Mouse (Mus musculus) embryonic facial prominence, embryonic 14.5 days (tissue): ENCODE data around the gene Wdr53. TPM values are rescaled to one million over a fixed set of nuclear protein-coding genes. Genes with fewer than 3 reads are reported as not detected.
A peak's percentile ranks its signal among the peaks of the same experiment; 100 is the strongest.

ENCODE experiments used
- ATAC-seq: fragments of 200-750 bp; cut with Nextera tagmentation; 2 replicates; pipeline ENCODE4 v1.8.0; 2017; ENCODE audit warnings: low read depth, moderate number of reproducible peaks, moderate TSS enrichment
- DNase-seq: peaks from one replicate; pipeline ENCODE4 v3.0.0-alpha.2; 2015; ENCODE audit warnings: low spot score
- H3K27ac ChIP-seq: fragments of 300-500 bp; sonication (generic); replicated peaks from 2 replicates; pipeline ENCODE4 v1.5.1; 2014; ENCODE audit warnings: low read depth, mild to moderate bottlenecking, low read length, moderate library complexity
- H3K27me3 ChIP-seq: fragments of 300-500 bp; sonication (generic); replicated peaks from 2 replicates; pipeline ENCODE4 v1.6.1; 2014; ENCODE audit warnings: low read length; ENCODE audit not compliant: control insufficient read depth, insufficient read depth
- H3K36me3 ChIP-seq: fragments of 300-500 bp; sonication (generic); 2 replicates; pipeline ENCODE4 v1.6.1; 2014; ENCODE audit warnings: low read length, mixed read lengths; ENCODE audit not compliant: control insufficient read depth, insufficient read depth
- H3K4me1 ChIP-seq: fragments of 300-500 bp; sonication (generic); 2 replicates; pipeline ENCODE4 v1.6.1; 2014; ENCODE audit warnings: antibody characterized with exemption, low read length; ENCODE audit not compliant: control insufficient read depth, insufficient read depth
- H3K4me2 ChIP-seq: fragments of 300-500 bp; sonication (generic); 2 replicates; pipeline ENCODE4 v1.6.1; 2014; ENCODE audit warnings: low read depth, mild to moderate bottlenecking, low read length, moderate library complexity, mixed read lengths
- H3K4me3 ChIP-seq: fragments of 300-500 bp; sonication (generic); 2 replicates; pipeline ENCODE4 v1.5.1; 2014; ENCODE audit warnings: low read depth, mild to moderate bottlenecking, low read length
- H3K9ac ChIP-seq: fragments of 300-500 bp; sonication (generic); 2 replicates; pipeline ENCODE4 v1.6.1; 2014; ENCODE audit warnings: low read depth, mild to moderate bottlenecking, low read length, moderate library complexity, mixed read lengths
- H3K9me3 ChIP-seq: fragments of 300-500 bp; sonication (generic); 2 replicates; pipeline ENCODE4 v1.6.1; 2016; ENCODE audit warnings: low read length; ENCODE audit not compliant: control insufficient read depth
- WGBS: fragments of 180-500 bp; shearing (Covaris S2); extraction: QIAGEN DNeasy Blood & Tissue Kit; methylation state at CpG from one replicate; pipeline ENCODE4 v1.1.7; 2014; 5-methylcytosine and 5-hydroxymethylcytosine counted together
- polyA plus RNA-seq: library from polyadenylated mRNA; unstranded; fragments of >200 nt; fragmentation: Nextera tagmentation; extraction: Ambion mirVana; gene quantifications from 2 replicates; pipeline ENCODE4 v1.2.1, GENCODE M21; 2014

Wdr53 gene
- polyA plus RNA-seq = 17.3 and 20.0 TPM in 2 replicates

DNA sequence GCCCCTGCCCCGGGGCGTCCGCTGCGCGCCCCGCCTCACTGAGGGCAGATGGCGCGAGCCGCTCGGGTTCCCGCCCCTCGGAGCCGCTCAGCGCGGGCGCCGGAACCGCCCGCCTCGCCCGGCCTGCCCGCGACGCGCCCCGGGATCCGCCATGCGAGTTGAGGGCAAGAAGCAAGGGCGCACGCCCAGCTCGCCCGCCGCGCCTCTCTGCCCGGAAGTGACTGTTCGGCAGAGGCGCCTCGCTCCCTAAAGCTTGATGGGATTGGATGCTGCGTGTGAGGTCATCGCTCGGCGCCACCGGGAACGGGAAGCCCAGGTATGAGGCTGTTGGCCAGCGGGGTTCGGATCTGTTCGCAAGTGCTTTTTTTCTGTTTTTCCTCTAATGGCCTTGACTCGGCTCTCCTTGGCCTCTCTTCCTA lies at the start of gene Wdr53, which contains the start of gene Fbxo45:
TSS of gene Wdr53 (plus strand) at position 276 of the 419 bp plus-strand sequence.
TSS of gene Fbxo45 (minus strand) at position 207 of the 419 bp plus-strand sequence.
- no peaks in the 10 kb centered on the region for H3K9me3 ChIP-seq
- H3K9ac ChIP-seq = peak within 1 kb of the TSS; percentile 88
- WGBS = 0% methylated on average over 15 of the region's 48 CpGs
- H3K4me2 ChIP-seq = peak within 1 kb of the TSS; percentile 65
- no peaks in the 10 kb centered on the region for H3K27me3 ChIP-seq
- ATAC-seq = peak; percentile 99
- peaks cover 3% of the 10 kb centered on the region; the same call in 1 of the 2 replicates for H3K36me3 ChIP-seq
- peak; percentile 98 for DNase-seq
- peak within 1 kb of the TSS; percentile 80 for H3K4me3 ChIP-seq
- H3K27ac ChIP-seq = peak within 1 kb of the TSS; percentile 94
- H3K4me1 ChIP-seq = peaks cover 22% of the 10 kb centered on the region

DNA sequence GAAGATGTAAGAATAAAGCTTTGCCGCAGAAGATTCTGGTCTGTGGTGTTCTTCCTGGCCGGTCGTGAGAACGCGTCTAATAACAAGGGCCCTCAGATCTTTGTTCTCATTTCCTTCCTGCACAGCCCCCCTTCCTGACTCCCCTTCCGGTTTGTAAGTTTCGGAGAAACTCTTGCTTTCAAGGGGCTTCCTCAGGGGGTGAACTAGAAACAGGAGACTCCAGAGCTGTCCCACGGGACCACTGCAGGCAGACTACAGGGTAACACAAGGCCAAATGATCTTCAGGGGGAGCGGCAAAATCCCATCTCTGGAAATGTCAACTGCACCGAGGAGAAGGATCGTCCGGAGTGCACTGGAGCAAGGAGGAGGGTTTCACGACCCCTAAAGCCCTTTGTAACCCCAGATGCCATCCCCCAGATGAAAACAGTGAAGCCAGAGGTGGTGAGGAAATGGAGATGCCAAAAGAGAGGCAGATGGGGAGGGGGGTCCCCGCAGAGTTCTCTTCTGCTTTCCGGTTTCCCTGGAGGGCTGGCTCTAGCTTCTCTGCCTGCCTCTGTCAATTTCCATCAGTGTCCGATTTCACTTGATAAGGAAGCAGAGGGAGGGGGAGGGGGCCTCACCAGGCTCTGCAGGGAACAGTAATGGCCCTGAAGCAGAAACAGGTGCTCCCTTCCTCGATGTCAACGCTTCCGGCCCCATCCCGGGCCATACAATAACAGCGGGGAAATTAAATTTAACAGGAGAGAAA lies 46.6 kb upstream of the Wdr53 start:
- peak overlapping the region; percentile 41 for H3K4me3 ChIP-seq
- H3K9ac ChIP-seq = peak overlapping the region; percentile 70
- 27% methylated on average over 21 of the region's 21 CpGs for WGBS
- peak overlapping the region; percentile 59 for H3K4me2 ChIP-seq
- no peaks in the 10 kb centered on the region for H3K9me3 ChIP-seq
- peak; percentile 90 for ATAC-seq
- H3K27me3 ChIP-seq = no peaks in the 10 kb centered on the region
- peaks cover 7% of the 10 kb centered on the region; the same call in 1 of the 2 replicates for H3K4me1 ChIP-seq
- DNase-seq = peak; percentile 86
- H3K27ac ChIP-seq = peak overlapping the region; percentile 92
- H3K36me3 ChIP-seq = no peaks in the 10 kb centered on the region

DNA sequence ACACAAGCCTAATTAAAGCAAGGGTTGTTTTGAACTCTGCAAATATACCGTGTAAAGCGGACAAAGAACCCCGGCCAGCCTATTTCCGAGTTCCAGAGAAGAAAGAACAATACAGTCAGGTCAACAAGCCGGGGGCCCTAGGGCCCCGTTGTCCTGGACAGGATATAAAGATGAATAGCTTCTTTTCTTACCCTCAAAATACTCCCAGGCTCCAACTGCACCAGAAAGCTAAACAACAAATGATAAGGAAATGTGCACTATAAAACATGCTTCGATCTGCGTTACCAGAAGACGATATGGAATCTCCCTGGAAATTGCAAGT lies 46.1 kb upstream of the Wdr53 start:
- Histone ChIP-seq H3K27me3 (no peaks in the 10 kb centered on the region), H3K27ac (peak overlapping the region; percentile 92), H3K4me1 (peaks cover 7% of the 10 kb centered on the region; the same call in 1 of the 2 replicates), H3K9me3 (no peaks in the 10 kb centered on the region), H3K9ac (peak overlapping the region; percentile 70), H3K4me2 (peak overlapping the region; percentile 59), H3K36me3 (no peaks in the 10 kb centered on the region), H3K4me3 (peak overlapping the region; percentile 41)
- ATAC-seq = no peak
- no peak for DNase-seq
- 43% methylated on average over 9 of the region's 9 CpGs for WGBS

DNA sequence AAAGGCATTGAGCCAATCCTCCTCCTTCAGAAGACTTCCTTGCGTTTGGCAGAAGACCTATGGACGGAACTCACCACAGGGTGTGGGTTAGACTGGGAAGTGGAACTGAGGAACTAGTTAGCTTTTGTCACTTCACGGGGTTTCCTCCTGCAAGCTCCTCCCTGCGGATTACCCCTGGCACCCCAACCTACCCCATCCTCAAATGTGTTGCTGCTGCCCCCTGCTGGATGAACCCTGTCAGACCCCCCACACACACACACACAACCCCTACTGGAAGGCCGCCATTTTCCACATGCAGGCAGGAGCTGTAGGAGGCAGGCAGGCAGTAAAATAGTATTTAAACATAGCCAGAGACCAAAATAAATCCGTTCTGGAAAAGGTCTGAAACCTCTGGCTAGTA lies 44.3 kb upstream of the Wdr53 start:
- Histone ChIP-seq H3K4me2 (no peak overlapping the region), H3K9me3 (no peaks in the 10 kb centered on the region), H3K4me3 (no peak overlapping the region), H3K27ac (no peak overlapping the region), H3K36me3 (no peaks in the 10 kb centered on the region), H3K27me3 (no peaks in the 10 kb centered on the region), H3K4me1 (peaks cover 7% of the 10 kb centered on the region; the same call in 1 of the 2 replicates), H3K9ac (no peak overlapping the region)
- ATAC-seq = no peak
- WGBS = 79% methylated on average over 6 of the region's 6 CpGs
- peak; percentile 7 for DNase-seq

DNA sequence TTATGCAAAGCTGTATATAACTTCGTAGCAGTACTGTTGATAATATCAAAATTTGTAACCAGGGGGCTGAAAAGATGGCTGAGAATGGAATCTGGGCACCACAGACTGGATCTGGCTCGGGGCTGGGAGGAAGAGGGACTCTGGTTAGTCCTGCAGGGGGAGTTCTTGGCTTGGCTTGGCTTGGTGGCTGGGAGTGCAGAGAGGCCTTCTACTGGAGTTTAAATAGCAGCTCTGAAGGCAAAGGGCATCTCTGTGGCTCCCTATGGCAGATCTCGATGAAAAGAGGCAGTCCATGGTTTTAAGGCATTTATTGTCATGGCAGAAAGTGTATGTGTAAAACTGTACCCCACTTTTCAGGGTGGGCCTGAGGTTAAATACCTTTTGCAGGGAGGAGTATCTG lies 42.1 kb upstream of the Wdr53 start:
- Histone ChIP-seq H3K9me3 (no peaks in the 10 kb centered on the region), H3K36me3 (no peaks in the 10 kb centered on the region), H3K27ac (no peak overlapping the region), H3K4me2 (no peak overlapping the region), H3K4me1 (peaks cover 7% of the 10 kb centered on the region; the same call in 1 of the 2 replicates), H3K4me3 (no peak overlapping the region), H3K9ac (no peak overlapping the region), H3K27me3 (no peaks in the 10 kb centered on the region)
- ATAC-seq = no peak
- no peak for DNase-seq
- 58% methylated on average over 3 of the region's 3 CpGs for WGBS

DNA sequence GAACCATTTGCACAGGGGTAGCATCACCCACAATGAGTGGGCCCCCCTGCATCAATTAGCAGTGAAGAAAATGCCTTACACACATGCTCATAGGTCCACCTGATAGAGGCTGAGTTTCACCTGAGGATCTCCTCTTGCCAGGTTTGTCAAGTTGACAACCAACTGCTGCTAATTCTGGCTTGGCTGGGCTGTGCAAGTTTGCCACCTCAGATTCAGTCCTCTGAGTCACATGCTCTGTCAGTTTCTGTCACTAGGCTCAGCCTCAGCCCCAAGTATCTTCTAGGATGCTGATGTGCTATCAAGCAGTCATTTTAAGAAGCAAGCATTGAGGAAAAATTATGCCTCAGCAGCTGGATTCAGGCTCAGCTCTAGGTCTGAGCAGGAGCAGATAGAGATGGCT lies 32.9 kb upstream of the Wdr53 start:
- Histone ChIP-seq H3K9me3 (no peaks in the 10 kb centered on the region), H3K9ac (no peak overlapping the region), H3K4me1 (no peaks in the 10 kb centered on the region), H3K4me3 (no peak overlapping the region), H3K27me3 (no peaks in the 10 kb centered on the region), H3K4me2 (no peak overlapping the region), H3K36me3 (no peaks in the 10 kb centered on the region), H3K27ac (no peak overlapping the region)
- ATAC-seq (no peak), DNase-seq (no peak)

DNA sequence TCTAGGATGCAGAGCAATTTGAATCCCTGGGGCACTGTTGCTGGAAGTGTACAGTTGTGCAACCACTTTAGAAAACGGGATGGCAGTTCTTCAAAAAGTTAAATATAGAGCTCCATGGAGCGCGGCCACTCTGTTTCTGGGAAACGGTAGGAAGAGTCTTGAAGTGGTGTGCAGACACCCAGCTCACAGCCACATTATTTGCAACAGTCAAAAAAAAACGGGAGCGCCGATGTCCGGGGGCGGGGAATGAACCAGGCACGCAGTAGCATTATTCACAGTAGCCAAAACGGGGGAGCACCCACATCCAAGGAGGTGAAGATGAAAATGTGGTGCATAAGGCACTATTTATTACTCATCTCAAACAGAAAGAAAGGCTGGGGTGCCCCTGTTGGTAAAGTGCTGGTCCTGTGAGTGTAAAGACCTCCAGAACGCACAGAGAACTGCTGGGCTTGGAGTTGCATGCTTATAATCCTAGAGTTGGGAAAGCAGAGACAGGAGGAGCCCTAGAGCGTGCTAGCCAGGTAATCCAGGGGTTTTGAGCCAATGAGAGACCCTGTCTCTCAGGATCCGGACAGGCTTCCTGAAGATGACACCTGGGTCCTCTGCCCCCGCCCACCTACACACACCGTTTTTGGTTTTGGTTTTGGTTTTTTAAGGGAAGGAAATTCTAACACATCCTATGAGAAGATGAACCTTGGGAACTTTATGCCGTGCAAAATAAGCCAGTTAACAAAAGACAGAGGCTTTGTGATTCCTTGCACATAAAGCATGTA lies 32.0 kb upstream of the Wdr53 start:
- DNase-seq (no peak), ATAC-seq (no peak)
- H3K4me3 ChIP-seq = no peak overlapping the region
- no peaks in the 10 kb centered on the region for H3K27me3 ChIP-seq
- WGBS = 76% methylated on average over 17 of the region's 17 CpGs
- no peak overlapping the region for H3K27ac ChIP-seq
- no peaks in the 10 kb centered on the region for H3K9me3 ChIP-seq
- no peak overlapping the region for H3K9ac ChIP-seq
- no peaks in the 10 kb centered on the region for H3K36me3 ChIP-seq
- H3K4me2 ChIP-seq = no peak overlapping the region
- no peaks in the 10 kb centered on the region for H3K4me1 ChIP-seq

DNA sequence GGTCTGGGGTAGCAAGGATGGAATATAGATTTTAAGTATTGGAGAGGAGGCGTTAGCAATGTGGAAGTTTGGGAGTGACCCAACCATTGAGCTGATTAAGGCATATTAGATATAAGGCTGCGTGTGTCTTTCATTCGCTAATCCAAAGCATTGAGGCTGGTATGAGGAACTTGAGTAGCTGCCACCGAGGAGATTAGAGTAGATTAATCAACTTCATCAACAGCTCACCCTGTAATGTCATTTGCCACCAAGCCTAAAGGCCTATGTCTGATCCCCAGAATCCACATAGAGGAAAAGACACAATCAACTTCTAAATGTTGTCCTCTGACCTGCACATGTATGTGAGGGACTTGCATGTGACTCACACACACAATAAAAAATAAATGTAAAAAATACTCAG lies 25.2 kb upstream of the Wdr53 start:
- Histone ChIP-seq H3K4me3 (no peak overlapping the region), H3K9ac (no peak overlapping the region), H3K9me3 (no peaks in the 10 kb centered on the region), H3K27ac (no peak overlapping the region), H3K4me2 (no peak overlapping the region), H3K27me3 (no peaks in the 10 kb centered on the region), H3K36me3 (no peaks in the 10 kb centered on the region), H3K4me1 (no peaks in the 10 kb centered on the region)
- no peak for ATAC-seq
- 79% methylated on average over 4 of the region's 4 CpGs for WGBS
- DNase-seq = no peak
